Mouse (Mus musculus): ENCODE measurements around the gene Gtf3c5. TPM values are rescaled to one million over a fixed set of nuclear protein-coding genes. Genes with fewer than 3 reads are reported as not detected.

Gene Gtf3c5
- total RNA-seq, 2 experiments from 2014 or later = 19.1 to 19.4 TPM

DNA sequence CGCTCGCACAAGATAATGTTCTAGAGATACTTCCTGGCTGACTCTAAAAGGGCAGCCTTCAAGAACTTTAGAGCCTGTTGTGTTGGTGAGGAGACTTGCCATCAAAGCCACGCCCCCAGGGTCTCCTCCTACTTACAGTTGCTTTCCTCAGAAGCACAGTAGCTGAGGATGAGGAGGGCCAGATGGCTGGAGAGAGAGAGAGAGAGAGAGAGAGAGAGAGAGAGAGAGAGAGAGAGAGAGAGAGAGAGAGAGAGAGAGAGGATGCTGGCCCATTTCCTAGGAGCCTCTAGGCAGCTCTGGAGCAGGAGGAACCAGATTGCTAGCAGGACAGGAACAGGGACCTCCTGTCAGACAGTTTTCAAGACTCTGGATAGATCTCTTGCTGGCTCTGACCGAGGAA lies 47.4 kb downstream of the Gtf3c5 start:
- DNase-seq (ENCODE audit: low spot score in 2 of 2) = no peak

DNA sequence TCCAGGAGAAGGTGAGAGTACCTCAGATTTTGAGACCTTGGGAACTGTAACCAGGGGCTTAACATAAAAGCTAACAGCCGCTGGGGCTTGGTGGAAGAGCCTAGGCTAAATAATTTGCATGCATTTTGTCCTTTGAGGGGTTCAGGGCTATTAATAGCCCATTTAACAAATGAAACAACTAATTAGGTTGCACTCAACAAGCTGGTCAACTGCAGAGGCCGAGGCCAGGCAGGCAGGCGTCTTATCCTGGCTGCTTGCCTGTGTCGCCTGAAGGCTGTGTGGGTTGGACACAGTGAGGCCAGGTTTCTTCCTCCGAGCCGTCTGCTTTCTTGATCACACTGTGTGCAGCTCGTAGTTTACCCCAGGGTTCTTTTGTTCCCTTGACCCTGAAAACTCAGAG lies 47.9 kb downstream of the Gtf3c5 start:
- peak; percentile 58 to 72 for DNase-seq (ENCODE audit: low spot score in 2 of 2)

DNA sequence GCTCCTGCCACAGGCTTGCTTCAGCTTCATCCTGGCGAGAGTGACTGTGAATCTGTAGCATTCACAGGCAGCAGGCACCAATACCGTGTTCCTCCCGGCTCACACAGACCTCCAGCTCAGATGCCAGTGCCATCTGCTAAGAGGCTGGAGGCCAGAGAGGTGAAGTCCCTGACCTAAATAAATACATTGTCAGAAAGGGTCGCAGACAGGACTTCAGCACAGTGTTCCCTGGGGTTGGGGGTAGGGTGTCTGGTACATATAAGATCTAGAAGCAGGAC lies 48.3 kb downstream of the Gtf3c5 start:
- no peak for DNase-seq (ENCODE audit: low spot score in 2 of 2)

DNA sequence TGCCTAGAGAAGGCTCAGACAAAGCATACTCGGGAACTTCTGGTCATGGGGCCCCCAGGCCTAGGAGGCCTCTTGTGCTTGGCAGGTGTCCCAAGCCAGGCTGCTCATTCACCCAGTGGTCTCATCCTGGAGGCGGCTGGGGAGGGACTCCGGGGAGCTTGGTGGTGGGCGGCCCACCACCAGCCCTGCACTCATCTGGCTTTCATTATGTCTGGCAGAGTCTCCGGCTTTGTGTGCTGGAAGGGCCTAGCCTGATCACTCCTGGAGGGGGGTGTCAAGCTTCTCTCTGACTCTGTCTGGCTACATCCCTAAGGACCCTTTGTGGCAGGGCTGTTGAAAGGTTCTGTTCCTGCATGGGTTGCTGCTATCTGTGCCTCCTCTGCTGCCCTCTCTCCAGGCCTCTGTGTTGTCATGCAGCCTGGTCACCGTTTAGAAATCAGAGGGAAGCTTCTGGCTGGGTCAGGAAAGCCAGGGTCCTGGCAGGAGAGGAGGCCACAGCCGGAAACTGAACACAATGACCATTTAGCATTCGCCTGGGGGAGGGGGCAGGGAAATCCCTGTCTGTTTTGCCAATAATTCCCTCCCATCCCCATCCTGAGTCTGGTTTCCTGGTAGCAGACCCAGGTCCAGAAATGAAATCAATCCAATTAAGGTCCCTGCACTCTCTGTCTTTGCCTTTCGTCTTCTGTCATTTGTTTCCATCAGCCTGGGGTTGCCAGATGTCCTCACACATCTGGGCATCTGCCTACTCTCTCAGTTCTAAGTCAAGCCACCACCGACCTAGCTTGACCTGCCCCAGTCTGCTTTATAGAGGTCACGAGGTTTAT lies 48.9 kb downstream of the Gtf3c5 start:
- no peak for DNase-seq (ENCODE audit: low spot score in 2 of 2)

DNA sequence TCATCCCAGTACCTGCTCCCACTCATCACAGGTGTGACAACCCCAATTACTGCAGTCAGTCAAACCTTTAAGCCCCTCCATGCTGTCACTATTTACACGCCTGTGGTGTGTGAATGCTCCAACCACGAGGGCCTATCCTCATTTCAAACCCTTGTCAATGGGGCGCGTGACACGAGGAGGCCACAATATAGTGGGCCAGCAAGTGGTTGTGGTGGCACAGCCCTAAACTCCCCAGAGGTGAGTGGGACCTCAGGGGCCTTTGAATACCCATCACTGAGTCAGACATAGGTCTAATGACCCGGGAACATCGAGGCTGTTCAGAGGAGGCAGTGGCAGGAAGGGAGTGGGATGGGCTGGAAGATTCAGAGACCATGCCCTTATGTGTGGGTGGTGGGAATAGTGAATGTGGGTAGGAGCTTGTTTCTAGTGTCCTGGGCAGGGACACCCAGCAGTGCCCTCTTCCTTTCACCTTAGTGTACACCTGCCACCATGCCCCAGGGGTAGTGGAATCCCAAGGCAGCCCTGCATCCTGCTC lies 49.6 kb downstream of the Gtf3c5 start:
- no peak for DNase-seq (ENCODE audit: low spot score in 2 of 2)

DNA sequence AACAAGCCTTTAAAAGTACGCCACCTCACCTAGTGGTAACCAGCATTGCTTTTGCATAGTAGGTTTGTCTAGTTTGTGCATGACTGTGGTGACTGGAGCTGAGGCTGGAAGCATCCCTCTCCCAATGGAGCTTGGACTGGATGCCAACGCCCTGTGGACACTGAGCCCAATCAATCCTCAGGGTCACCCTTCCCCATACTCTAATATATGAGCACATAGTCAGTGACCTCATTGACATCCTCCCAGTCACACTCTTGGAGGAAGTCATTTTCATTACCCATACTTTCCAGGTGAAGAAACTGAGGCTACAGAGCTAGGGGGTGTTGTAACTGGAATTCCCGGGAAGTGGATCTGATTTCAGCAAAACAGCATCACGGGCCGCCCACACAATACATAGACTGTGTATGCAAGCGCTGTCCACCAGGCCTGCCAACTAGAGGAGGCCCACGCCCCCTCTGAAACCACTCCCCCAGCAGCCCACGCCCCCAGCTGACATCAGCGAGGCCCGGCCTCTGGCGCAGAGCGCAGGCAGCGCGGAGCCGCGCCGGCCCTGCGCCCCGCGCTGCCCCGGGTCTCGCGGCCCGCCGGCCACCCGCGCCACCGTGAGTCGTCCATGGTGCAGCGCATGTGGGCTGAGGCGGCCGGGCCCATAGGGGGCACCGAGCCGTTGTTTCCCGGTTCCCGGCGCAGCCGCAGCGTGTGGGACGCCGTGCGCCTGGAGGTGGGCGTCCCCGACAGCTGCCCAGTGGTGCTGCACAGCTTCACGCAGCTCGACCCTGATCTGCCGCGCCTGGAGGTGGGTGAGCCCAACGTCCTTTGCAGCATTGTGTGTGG lies 50.4 kb downstream of the Gtf3c5 start:
- peak; percentile 86 to 89 for DNase-seq (ENCODE audit: low spot score in 2 of 2)

DNA sequence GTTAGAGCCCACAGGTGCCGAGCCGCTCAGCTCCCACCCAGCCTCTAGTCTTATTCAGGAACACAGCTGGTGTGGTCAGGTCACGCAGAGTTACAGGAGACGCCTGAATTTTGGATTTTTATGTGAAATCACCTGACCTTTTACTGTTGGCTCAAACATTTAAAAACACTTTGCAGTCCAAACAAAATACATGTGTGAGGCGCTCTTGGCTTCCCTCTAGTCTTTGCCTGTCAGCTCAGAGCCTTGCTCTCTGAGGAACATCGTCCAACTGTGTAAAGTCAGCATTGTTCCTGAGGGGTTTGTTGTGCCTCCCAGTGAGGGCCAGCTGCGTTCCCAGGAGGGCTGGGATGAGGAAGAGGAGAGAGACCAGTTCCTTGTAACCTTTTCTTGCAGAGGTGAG lies 53.2 kb downstream of the Gtf3c5 start:
- DNase-seq (ENCODE audit: low spot score in 2 of 2) = no peak

DNA sequence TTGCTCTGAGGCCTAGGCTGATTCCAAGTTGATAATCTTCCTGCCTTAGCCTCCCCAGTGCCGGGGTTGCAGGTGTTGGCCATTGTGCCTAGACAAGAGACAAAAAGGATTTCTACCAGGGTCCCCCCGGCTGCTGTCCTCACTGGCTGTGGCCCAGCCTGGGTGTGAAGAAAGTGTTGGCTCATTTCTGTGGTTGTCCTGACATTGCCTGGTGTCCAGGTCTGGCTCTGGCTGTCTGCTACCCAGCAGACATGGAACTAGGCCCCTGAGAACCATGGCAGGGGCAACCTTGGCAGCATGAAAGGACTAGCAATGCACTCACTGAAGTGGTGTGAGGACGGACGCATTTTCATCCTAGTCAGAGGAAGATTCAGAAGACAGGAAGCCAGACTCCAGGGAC lies 53.7 kb downstream of the Gtf3c5 start:
- no peak for DNase-seq (ENCODE audit: low spot score in 2 of 2)

DNA sequence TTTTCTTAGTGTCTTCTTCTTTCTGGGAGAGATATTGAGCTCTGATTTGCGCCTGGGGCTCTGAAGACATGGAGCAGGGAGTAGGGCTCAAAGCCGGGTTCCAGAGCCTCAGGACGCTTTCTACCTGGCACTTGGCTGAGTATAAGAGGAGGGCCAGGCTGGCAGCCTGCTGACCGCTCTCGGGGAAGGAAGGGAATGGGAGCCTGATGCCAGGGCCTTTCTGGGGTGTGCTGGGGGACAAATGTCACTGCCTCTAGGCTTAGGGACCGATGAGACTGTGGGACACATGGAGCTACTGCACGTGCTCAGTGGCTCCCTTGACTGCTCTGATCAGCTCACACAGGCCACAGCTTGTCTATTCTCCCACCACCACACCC lies 55.2 kb downstream of the Gtf3c5 start:
- DNase-seq (ENCODE audit: low spot score in 2 of 2) = no peak

DNA sequence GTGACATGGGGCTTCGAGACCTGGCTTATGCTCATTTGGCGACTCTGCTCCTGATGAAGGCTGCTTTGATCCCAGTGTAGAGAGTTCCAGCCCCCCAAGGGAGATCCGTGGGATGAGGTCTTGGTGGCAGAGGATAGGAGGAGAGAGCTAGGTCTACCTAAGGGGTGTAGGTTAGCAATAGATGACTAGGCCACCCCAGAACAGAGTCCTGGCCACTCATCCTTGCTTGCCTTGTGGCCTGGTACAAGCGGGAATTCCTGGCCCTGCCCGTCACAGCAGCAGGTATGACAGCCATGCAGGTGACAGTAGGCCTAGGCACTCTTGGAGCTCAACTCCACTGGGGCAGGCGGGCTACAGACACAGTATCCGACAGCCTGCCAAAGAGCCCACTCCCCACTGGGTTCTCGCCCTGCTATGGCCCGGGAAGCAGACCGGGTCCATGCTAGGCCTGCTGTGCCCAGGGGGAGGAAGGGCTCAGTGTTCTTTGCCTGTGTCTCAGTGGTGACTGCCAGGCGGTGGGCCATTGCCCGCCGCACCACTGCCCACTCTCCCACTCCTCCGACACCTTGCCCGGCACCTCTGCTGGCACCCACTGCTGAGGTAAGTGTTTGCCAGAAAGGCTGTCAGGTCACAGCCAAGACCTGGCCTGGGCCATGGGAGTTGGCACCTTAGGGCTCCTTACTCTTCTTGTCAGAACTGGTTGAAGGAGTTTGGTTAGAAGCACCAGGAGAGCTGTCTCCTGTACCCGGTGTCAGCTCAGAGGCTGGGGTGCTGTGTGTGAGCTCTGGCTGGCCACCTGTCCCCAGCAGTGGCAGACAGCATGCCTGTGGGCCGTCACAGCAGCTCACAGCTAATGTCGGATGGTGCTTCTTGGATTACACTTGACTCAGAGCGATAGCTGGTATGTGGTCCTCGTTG lies 55.9 kb downstream of the Gtf3c5 start:
- DNase-seq (ENCODE audit: low spot score in 2 of 2) = no peak

DNA sequence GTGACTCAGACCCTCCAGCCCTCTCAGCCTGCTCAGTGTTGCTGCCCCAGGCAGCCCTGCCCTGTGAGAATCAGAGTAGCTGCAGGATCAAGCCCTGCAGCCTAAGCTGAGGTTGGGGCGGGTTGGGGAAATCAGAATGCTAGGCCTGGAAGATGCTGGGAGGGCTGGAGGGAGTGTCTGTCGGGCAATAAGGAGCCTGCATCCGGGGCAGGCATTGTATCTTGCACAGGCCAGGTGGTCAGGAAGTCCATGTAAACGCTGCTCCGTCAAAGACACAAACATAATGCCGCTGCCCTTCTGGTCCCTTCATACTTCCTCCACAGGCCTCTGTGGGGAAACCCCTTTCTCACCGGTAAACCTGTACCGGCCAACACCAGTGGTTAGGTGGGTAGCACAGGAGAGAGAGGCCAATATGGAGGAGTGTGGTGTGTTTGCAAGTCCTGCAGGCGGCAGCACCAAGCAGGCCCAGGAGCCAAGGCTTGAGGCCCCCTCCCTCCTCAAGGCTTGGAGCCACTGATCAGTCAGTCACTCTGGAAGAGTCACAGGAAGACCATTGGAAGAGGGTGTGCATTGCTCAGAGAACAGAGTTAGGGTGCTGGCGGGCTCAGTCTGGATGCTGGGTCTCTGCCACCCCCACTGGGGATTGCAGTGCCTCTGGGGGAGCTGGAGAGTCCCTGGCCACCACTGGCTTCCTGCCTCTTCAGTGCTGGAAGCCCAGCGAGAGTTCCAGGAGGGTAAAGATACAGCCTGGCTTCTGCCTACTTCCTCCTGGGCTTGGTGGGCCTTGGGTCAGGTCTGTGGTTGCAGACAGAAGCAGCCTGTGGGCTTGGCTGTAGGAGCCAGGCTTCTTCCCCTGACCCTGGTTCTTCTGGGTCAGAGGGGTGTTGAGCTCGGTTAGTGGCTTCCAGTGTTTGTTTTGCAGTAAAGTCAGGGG lies 57.3 kb downstream of the Gtf3c5 start:
- no peak for DNase-seq (ENCODE audit: low spot score in 2 of 2)

DNA sequence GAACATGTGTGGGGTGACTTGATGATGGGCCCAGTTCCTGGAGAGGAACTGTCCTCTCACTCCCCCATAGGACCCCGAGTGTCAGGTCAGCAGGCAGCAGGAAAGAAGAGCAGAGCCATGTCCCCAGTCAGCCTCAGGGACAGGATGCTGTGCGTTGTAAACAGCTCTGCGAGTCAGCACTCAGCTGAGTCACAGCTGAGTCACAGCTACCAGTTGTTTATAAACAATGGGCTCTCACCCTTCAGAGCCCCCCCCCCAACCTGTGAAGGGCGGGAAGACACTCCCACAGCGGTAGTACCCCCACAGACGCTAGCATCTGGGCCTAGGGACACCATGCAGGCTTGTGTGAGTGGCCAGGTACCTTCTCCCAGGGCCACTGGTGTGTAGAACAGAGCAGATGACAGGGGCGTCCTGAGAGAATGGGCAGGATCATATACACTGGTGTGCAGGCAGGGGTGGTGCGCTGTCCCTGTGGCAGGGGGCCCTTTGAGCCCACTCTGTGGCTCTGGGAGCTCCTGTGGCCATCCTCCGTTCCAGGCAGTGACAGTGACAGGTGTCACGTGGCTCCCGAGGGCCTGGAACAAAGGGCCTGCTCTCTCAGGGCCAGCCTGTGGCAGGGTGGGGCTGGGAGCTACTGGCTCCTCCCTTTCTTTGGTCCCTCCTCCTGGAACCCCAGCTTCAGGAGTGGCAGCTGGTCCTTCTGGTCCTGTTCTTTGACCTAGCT lies 58.2 kb downstream of the Gtf3c5 start:
- DNase-seq (ENCODE audit: low spot score in 2 of 2) = no peak

DNA sequence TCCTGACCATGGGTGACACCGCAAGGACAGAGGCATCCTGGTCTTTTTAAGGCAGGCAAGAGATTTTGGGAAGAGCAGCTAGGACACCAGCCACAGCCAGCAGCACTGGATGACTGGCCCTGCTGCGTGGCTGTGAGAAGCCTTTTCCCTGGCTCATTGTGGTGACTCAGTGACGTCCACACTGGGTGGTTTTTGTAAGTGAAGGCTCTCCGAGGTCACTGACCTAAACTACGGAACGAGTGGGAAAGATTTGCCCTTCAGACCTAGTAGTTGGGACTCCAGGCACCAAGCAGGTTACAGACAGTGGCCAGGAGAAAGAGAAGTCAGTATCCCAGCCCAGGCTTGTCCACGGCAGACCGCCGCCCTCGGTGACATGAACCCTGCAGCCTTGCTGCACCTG lies 59.1 kb downstream of the Gtf3c5 start:
- no peak for DNase-seq (ENCODE audit: low spot score in 2 of 2)

DNA sequence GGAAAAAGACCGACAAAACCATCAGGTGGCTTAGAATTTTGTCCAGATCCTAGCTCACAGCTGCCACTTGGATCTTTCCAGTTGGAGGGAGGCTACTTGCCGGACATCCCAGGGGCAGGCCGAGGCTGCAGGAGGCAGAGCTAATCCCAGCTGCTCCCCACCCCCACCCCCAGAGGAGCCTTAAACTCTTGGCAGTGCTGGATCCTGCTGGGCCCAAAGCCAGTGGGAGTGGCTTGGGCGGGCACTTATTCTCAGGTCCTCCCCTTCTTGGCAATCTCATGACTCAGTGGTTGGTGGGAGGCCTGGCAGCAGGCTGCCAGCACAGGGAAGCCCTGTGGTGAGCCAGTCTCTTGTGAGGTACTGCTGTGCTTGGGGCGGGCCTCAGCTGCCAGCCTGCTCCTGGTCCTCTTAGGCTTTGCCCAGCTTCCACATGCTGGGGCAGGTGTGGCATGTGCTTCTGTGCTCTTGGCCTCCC lies 59.9 kb downstream of the Gtf3c5 start:
- DNase-seq (ENCODE audit: low spot score in 2 of 2) = peak; percentile 88 to 90

DNA sequence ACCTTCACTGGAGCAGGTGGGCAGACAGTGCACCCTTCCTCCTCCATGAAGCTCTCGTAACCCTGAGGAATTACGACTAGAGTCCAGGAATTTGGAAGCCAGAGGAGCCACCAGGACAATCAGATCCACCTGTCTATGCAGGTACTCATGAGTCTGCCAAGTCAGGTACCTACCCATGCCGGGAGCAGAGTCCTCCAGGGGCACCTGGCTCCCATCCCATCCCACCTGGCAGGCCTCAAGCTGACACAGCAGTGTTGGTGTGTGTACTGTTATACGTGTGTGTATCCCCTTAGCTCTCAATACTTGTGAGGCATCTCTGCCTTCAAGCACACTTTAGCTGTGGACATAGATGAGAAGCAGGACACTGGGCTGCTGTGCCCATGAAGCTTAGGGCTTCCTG lies 61.4 kb downstream of the Gtf3c5 start:
- no peak for DNase-seq (ENCODE audit: low spot score in 2 of 2)

DNA sequence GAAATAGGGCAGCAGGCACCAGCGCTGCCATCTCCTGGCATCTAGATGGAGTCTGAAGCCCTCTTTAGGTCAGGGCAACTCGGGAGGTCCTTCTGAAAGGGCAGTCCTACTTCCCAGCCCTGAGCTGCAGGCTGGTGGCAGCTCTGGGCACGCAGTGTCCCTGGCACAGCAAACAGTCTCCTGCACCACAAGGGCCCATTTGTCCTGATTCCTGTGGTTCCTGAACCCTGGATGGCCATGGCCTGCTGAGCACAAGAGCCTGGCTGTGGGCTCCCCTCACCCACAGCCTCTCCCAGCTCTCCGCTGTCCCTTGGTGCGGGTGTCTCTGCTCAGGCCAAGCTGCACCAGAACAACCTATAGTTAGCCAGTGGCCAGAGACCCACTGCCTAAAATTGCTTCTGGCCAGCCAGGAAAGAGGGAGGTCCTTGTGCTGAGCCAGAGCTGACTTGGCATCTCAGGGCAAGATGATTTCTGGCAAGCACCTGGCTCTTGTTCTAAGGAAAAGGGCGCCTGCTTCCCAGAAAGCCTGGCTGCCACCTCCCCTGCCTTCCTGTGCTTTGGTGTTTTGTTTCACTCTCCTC lies 61.9 kb downstream of the Gtf3c5 start:
- DNase-seq (ENCODE audit: low spot score in 2 of 2) = peak; percentile 53 to 61

DNA sequence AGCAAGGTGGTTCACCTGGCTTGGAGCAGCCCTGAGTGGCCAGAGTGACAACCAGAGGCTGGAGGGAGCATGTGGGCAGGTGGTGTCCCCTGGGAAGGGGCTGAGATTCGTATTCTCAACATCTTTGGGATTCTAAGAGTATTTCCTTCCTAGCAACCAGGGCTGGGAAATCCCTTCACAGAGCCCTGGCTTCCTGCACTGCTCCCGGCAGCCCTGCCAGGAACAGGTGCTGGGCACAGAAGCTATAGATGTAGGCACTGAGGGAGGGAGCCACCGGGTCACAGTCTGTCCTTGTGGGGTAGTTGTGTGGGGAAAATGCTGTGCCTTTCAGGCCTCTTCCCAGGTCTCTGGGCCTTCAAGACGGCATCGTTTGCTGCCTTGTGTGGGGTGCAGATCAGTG lies 63.0 kb downstream of the Gtf3c5 start:
- no peak for DNase-seq (ENCODE audit: low spot score in 2 of 2)

DNA sequence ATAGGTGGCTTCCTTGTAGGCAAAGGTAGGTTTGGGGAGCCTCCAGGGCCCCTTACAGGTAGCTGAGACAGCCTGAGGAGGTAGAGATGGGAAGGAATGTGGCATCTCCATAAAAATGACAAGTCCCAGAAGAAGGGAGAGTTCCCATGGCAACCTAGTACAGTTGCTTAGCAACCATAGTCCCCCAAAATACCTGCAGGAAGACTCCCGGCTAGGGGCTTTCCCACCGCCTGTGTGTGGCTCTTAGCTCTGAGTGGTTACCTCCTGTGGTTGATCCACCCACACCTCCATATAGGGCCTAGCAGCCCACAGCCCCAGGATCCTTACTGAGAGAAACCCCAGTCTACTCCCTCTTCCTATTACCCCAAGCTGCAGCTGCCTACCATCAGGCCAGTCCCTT lies 65.3 kb downstream of the Gtf3c5 start:
- DNase-seq (ENCODE audit: low spot score in 2 of 2) = peak in 1 of 2 experiments; percentile 64

All from left cerebral cortex, adult 18-20 months (tissue).